ENCODE assay signal across 27 mouse cellular contexts in the genomic region with DNA sequence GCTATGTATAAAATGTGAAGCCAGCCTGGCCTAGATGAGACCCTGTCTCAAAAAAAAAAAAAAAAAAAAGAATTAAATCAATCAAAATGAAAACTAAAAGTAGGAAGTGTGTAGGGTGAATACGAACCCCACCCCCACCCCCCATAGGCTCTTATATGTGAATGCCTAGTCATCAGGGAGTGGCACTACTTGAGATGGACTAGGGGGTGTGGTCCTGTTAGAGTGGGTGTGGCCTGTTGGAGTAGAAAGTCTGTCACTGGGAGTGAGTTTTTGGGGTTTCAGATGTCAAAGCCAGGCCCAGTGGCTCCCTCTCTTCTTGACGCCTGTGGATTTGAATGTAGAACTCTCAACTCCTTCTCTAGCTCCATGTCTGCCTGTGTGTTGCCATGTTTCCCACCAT. TPM values are rescaled to one million over a fixed set of nuclear protein-coding genes. Genes with fewer than 3 reads are reported as not detected.
DNase-seq lines count a peak whose midpoint lies in the region; ATAC-seq and TF ChIP-seq lines count a peak whose summit lies in the region.
"Had no signal": no experiment of that assay in that cellular context is flagged by ENCODE, and none has a peak within 500 bp of the region (broad histone marks: within the 10 kb centered on the region; RNA-seq: fewer than 3 reads in every experiment).

No protein-coding gene starts in this region.

- ATAC-seq in erythroid progenitor cell, adult 5-6 weeks (replicated peaks; ENCODE audit: low FRiP score, poor library complexity, severe bottlenecking), result peak; percentile 86
- ATAC-seq in liver, embryonic 16.5 days (ENCODE audit: low read depth), result peak; percentile 79
- no peak for ATAC-seq in inflammation-experienced regulatory T-cells, adult 6 months
- ATAC-seq: activated CD4-positive, CD25-positive, alpha-beta regulatory T cell, adult 4 months; forebrain, embryonic 14.5 days; hindbrain, postnatal 0 days; intestine, embryonic 15.5 days had no signal

- DNase-seq in ES-CJ7 (ENCODE audit: low read depth, low spot score) (peak; percentile 30), MEL (ENCODE audit: low read depth, low spot score) (peak; percentile 14)
- no peak for DNase-seq in embryonic facial prominence, embryonic 10.5 days (ENCODE audit: low spot score)
- DNase-seq in kidney, adult 8-10 months, result no peak
- DNase-seq: adrenal gland, postnatal 14 days; cerebellum, adult 2 months; cerebellum, postnatal 25 days; gastrocnemius, postnatal 36 days; heart, adult 18-20 months; heart, postnatal 14 days had no signal

- no peaks in the 10 kb centered on the region for H3K9me3 ChIP-seq in MEL (replicated peaks; ENCODE audit: insufficient read depth, low read length)
- H3K9me3 ChIP-seq in liver, embryonic 16.5 days (replicated peaks; ENCODE audit: control insufficient read depth, low read length), result no peaks in the 10 kb centered on the region
- no peaks in the 10 kb centered on the region for H3K9me3 ChIP-seq in embryonic facial prominence, embryonic 10.5 days
- H3K9me3 ChIP-seq: embryonic facial prominence, embryonic 13.5 days; forebrain, embryonic 10.5 days; heart, embryonic 15.5 days; hindbrain, embryonic 13.5 days; intestine, embryonic 15.5 days had no signal

- no peak for TF ChIP-seq POLR2A in MEL (IDR thresholded peaks at IDR 0.05; ENCODE audit: control insufficient read depth in 1 of 2, insufficient read depth in 1 of 2, low read depth in 1 of 2, low read length in 2 of 2, poor library complexity in 1 of 2)

- no peaks in the 10 kb centered on the region for H3K36me3 ChIP-seq in MEL (ENCODE audit: control insufficient read depth in 1 of 2, insufficient read depth in 2 of 2, low read length in 2 of 2)
- H3K36me3 ChIP-seq in liver, embryonic 16.5 days (ENCODE audit: control insufficient read depth, insufficient read depth), result no peaks in the 10 kb centered on the region
- H3K36me3 ChIP-seq in embryonic facial prominence, embryonic 10.5 days (replicated peaks), result no peaks in the 10 kb centered on the region
- H3K36me3 ChIP-seq: embryonic facial prominence, embryonic 13.5 days; forebrain, embryonic 10.5 days; G1E; heart, embryonic 15.5 days; hindbrain, embryonic 13.5 days; intestine, embryonic 15.5 days had no signal

- no peak overlapping the region for H3K9ac ChIP-seq in MEL (ENCODE audit: control insufficient read depth, low read depth, low read length, poor library complexity, severe bottlenecking)
- no peak overlapping the region for H3K9ac ChIP-seq in liver, embryonic 16.5 days (ENCODE audit: low read depth, low read length)
- H3K9ac ChIP-seq: embryonic facial prominence, embryonic 13.5 days; heart, embryonic 15.5 days; hindbrain, embryonic 13.5 days; intestine, embryonic 15.5 days had no signal

- H3K27me3 ChIP-seq in MEL (ENCODE audit: control insufficient read depth in 1 of 2, insufficient read depth in 2 of 2, low read length in 2 of 2), result no peaks in the 10 kb centered on the region
- no peaks in the 10 kb centered on the region for H3K27me3 ChIP-seq in liver, embryonic 16.5 days (ENCODE audit: control insufficient read depth, insufficient read depth, low read depth, low read length)
- no peaks in the 10 kb centered on the region for H3K27me3 ChIP-seq in embryonic facial prominence, embryonic 10.5 days (replicated peaks; ENCODE audit: low read depth, poor library complexity, severe bottlenecking)
- H3K27me3 ChIP-seq: embryonic facial prominence, embryonic 13.5 days; heart, embryonic 15.5 days; hindbrain, embryonic 13.5 days; intestine, embryonic 15.5 days had no signal

- no peak overlapping the region for H3K27ac ChIP-seq in MEL (ENCODE audit: control insufficient read depth, low read depth, low read length)
- H3K27ac ChIP-seq in liver, embryonic 16.5 days (ENCODE audit: low read length), result no peak overlapping the region
- no peak overlapping the region for H3K27ac ChIP-seq in embryonic facial prominence, embryonic 10.5 days (replicated peaks)
- H3K27ac ChIP-seq: embryonic facial prominence, embryonic 13.5 days; forebrain, embryonic 10.5 days; heart, embryonic 15.5 days; hindbrain, embryonic 13.5 days; hindbrain, postnatal 0 days; intestine, embryonic 15.5 days had no signal

- no peaks in the 10 kb centered on the region for H3K79me2 ChIP-seq in MEL (ENCODE audit: control insufficient read depth, insufficient read depth, low read length, poor library complexity)

- 73% methylated on average over 2 of the region's 2 CpGs for WGBS in liver, embryonic 16.5 days (ENCODE audit: insufficient replicate concordance)
- 94% methylated on average over 2 of the region's 2 CpGs for WGBS in embryonic facial prominence, embryonic 10.5 days

- no peaks in the 10 kb centered on the region for H3K4me1 ChIP-seq in MEL (ENCODE audit: control insufficient read depth in 1 of 2, insufficient read depth in 2 of 2, low read length in 2 of 2)
- no peaks in the 10 kb centered on the region; the same call in 1 of the 2 replicates for H3K4me1 ChIP-seq in liver, embryonic 16.5 days (ENCODE audit: control insufficient read depth, low read depth, low read length)
- peaks cover 3% of the 10 kb centered on the region; the same call in 1 of the 2 replicates for H3K4me1 ChIP-seq in embryonic facial prominence, embryonic 10.5 days
- H3K4me1 ChIP-seq: embryonic facial prominence, embryonic 13.5 days; heart, embryonic 15.5 days; hindbrain, embryonic 13.5 days; intestine, embryonic 15.5 days had no signal

- TF ChIP-seq CTCF in MEL (IDR thresholded peaks at IDR 0.05 in 2 of 3, conservative IDR thresholded peaks at IDR 0.05 in 1 of 3; ENCODE audit: control insufficient read depth in 1 of 3, insufficient read depth in 1 of 3, low read depth in 2 of 3, low read length in 3 of 3, poor library complexity in 1 of 3, severe bottlenecking in 1 of 3), result no peak

- no peak overlapping the region for H3K4me3 ChIP-seq in MEL (ENCODE audit: control insufficient read depth in 1 of 2, insufficient read depth in 1 of 2, low read depth in 2 of 2, low read length in 2 of 2)
- H3K4me3 ChIP-seq in liver, embryonic 16.5 days (ENCODE audit: low read depth, low read length), result no peak overlapping the region
- H3K4me3 ChIP-seq in embryonic facial prominence, embryonic 10.5 days, result no peak overlapping the region
- H3K4me3 ChIP-seq: embryonic facial prominence, embryonic 13.5 days; forebrain, embryonic 10.5 days; heart, embryonic 15.5 days; hindbrain, embryonic 13.5 days; intestine, embryonic 15.5 days had no signal

- H3K4me2 ChIP-seq in liver, embryonic 16.5 days (ENCODE audit: low read depth, low read length), result no peak overlapping the region
- H3K4me2 ChIP-seq: embryonic facial prominence, embryonic 13.5 days; heart, embryonic 11.5 days; heart, embryonic 15.5 days; hindbrain, embryonic 13.5 days; intestine, embryonic 15.5 days had no signal

- no peak for TF ChIP-seq EP300 in MEL (IDR thresholded peaks at IDR 0.05; ENCODE audit: low read depth in 1 of 2, low read length in 2 of 2)

- TF ChIP-seq RAD21 in MEL (IDR thresholded peaks at IDR 0.05; ENCODE audit: low read depth, low read length), result no peak

TF ChIP-seq in MEL, 35 proteins besides CTCF, POLR2A, EP300 and RAD21 (continues in another document):
- TF ChIP-seq SMC3 (IDR thresholded peaks at IDR 0.05; ENCODE audit: low read depth, low read length) (no peak), RCOR1 (IDR thresholded peaks at IDR 0.05; ENCODE audit: low read depth, low read length) (no peak), KAT2A (conservative IDR thresholded peaks at IDR 0.05; ENCODE audit: low read depth, low read length) (no peak), HCFC1 (IDR thresholded peaks at IDR 0.05; ENCODE audit: low read depth, low read length) (no peak), POLR2AphosphoS2 (IDR thresholded peaks at IDR 0.05; ENCODE audit: low read length) (no peak), JUND (IDR thresholded peaks at IDR 0.05; ENCODE audit: low read depth, low read length) (no peak), MYC (IDR thresholded peaks at IDR 0.05; ENCODE audit: low read depth, low read length) (no peak), ELF1 (IDR thresholded peaks at IDR 0.05; ENCODE audit: low read depth, low read length) (no peak), TBP (IDR thresholded peaks at IDR 0.05; ENCODE audit: low read depth, low read length) (no peak)

RNA-seq across cellular contexts. Expression of a gene that starts 37.0 kb away (rescaled TPM):
- 0.07 and 0.08 TPM in 2 replicates for total RNA-seq in MEL (2012; rRNA removed)
- polyA plus RNA-seq in MEL (2012; ENCODE audit: insufficient read depth in 1 of 2, insufficient read length in 2 of 2, low read depth in 1 of 2, low replicate concordance in 2 of 2, missing spikeins in 1 of 2), result under 1 TPM in 1 of 2 experiments, not detected in 1; 0.22 TPM
- total RNA-seq in erythroid progenitor cell, adult 5-6 weeks (2015; ENCODE audit: low replicate concordance), result 0.72 TPM in 1 of 2 replicates, not detected in the other
- 0.61 and 1.9 TPM in 2 replicates for total RNA-seq in erythroid progenitor cell, adult 5-6 weeks (2017; ENCODE audit: low replicate concordance)
- polyA plus RNA-seq in liver, embryonic 16.5 days (2015; fragmentation: Nextera tagmentation; extraction: Ambion mirVana), result 0.40 and 0.58 TPM in 2 replicates
- 0.45 and 0.50 TPM in 2 replicates for polyA plus RNA-seq in embryonic facial prominence, embryonic 10.5 days (2016; fragmentation: Nextera tagmentation; extraction: Ambion mirVana)
- under 1 TPM; 0.23 to 0.51 (median 0.29) TPM for polyA plus RNA-seq in inflammation-experienced regulatory T-cells, adult 6 months (2017; shearing (Covaris generic))

RNA-seq across cellular contexts. Expression of a gene that starts 37.3 kb away (rescaled TPM):
- total RNA-seq in MEL (2012; rRNA removed), result 46.1 and 47.2 TPM in 2 replicates
- polyA plus RNA-seq in MEL (2012; ENCODE audit: insufficient read depth in 1 of 2, insufficient read length in 2 of 2, low read depth in 1 of 2, low replicate concordance in 2 of 2, missing spikeins in 1 of 2), result 10 to 100 TPM in 1 of 2 experiments, not detected in 1; 81.1 TPM
- 72.9 and 80.7 TPM in 2 replicates for total RNA-seq in erythroid progenitor cell, adult 5-6 weeks (2015; ENCODE audit: low replicate concordance)
- total RNA-seq in erythroid progenitor cell, adult 5-6 weeks (2017; ENCODE audit: low replicate concordance), result 123 and 127 TPM in 2 replicates
- 143 and 144 TPM in 2 replicates for polyA plus RNA-seq in liver, embryonic 16.5 days (2015; fragmentation: Nextera tagmentation; extraction: Ambion mirVana)
- polyA plus RNA-seq in embryonic facial prominence, embryonic 10.5 days (2016; fragmentation: Nextera tagmentation; extraction: Ambion mirVana), result 120 and 129 TPM in 2 replicates
- 10 to 100 TPM; 21.0 to 30.6 (median 29.8) TPM for polyA plus RNA-seq in inflammation-experienced regulatory T-cells, adult 6 months (2017; shearing (Covaris generic))

RNA-seq across cellular contexts. Expression of a gene that starts 45.5 kb away (rescaled TPM):
- total RNA-seq in MEL (2012; rRNA removed), result not detected in 2 replicates
- polyA plus RNA-seq in MEL (2012; ENCODE audit: insufficient read depth in 1 of 2, insufficient read length in 2 of 2, low read depth in 1 of 2, low replicate concordance in 2 of 2, missing spikeins in 1 of 2), result not detected
- total RNA-seq in erythroid progenitor cell, adult 5-6 weeks (2015; ENCODE audit: low replicate concordance), result not detected in 2 replicates
- total RNA-seq in erythroid progenitor cell, adult 5-6 weeks (2017; ENCODE audit: low replicate concordance), result not detected in 2 replicates
- polyA plus RNA-seq in liver, embryonic 16.5 days (2015; fragmentation: Nextera tagmentation; extraction: Ambion mirVana), result 0.06 TPM in 1 of 2 replicates, not detected in the other
- not detected in 2 replicates for polyA plus RNA-seq in embryonic facial prominence, embryonic 10.5 days (2016; fragmentation: Nextera tagmentation; extraction: Ambion mirVana)
- polyA plus RNA-seq in inflammation-experienced regulatory T-cells, adult 6 months (2017; shearing (Covaris generic)), result under 1 TPM in 1 of 3 experiments, not detected in 2; 0.78 TPM
- total RNA-seq: adrenal gland, adult 18-20 months; adrenal gland, postnatal 14 days; gastrocnemius, adult 8-10 months; gastrocnemius, postnatal 36 days; heart, adult 18-20 months; heart, postnatal 14 days; hematopoietic stem cell, adult 5-6 weeks; hindbrain, postnatal 0 days had no signal
- polyA plus RNA-seq: cerebellum, adult 2 months; cortical plate, adult 2 months; embryonic facial prominence, embryonic 13.5 days; forebrain, embryonic 10.5 days; forebrain, embryonic 14.5 days; G1E; heart, embryonic 11.5 days; heart, embryonic 15.5 days; hindbrain, embryonic 13.5 days; hindbrain, postnatal 0 days; intestine, embryonic 15.5 days had no signal

Comparison
In these comparisons a context has a peak if more than half of its experiments do, and no peak if none do; other contexts are left out.
1. DNase-seq: peak in ES-CJ7 (single experiment) and MEL (single experiment); none in embryonic facial prominence, embryonic 10.5 days (single experiment) and kidney, adult 8-10 months (0 of 2).